Mouse (Mus musculus) limb, embryonic 14.5 days (tissue): Measurements from ENCODE around the gene Cops3. TPM values are rescaled to one million over a fixed set of nuclear protein-coding genes. Genes with fewer than 3 reads are reported as not detected.

Experiments
- ATAC-seq: fragments of 200-750 bp; cut with Nextera tagmentation; 2 replicates; pipeline ENCODE4 v1.8.0; 2017; ENCODE audit warnings: low read depth, moderate number of reproducible peaks, moderate TSS enrichment; ENCODE audit not compliant: low FRiP score
- DNase-seq: peaks from one replicate; pipeline ENCODE4 v3.0.0-alpha.2; 2015; ENCODE audit warnings: low spot score
- H3K27ac ChIP-seq: fragments of 300-500 bp; sonication (generic); replicated peaks from 2 replicates; pipeline ENCODE4 v1.5.1; 2014; ENCODE audit warnings: low read depth, mild to moderate bottlenecking, low read length, moderate library complexity, mixed read lengths
- H3K27me3 ChIP-seq: fragments of 300-500 bp; sonication (generic); 2 replicates; pipeline ENCODE4 v1.6.1; 2014; ENCODE audit warnings: low read length, mixed read lengths; ENCODE audit not compliant: control insufficient read depth, insufficient read depth
- H3K36me3 ChIP-seq: fragments of 300-500 bp; sonication (generic); 2 replicates; pipeline ENCODE4 v1.6.1; 2014; ENCODE audit warnings: mild to moderate bottlenecking, low read length, moderate library complexity, mixed read lengths; ENCODE audit not compliant: control insufficient read depth, insufficient read depth
- H3K4me1 ChIP-seq: fragments of 300-500 bp; sonication (generic); 2 replicates; pipeline ENCODE4 v1.6.1; 2014; ENCODE audit warnings: antibody characterized with exemption, low read length, mixed read lengths; ENCODE audit not compliant: control insufficient read depth, insufficient read depth
- H3K4me2 ChIP-seq: fragments of 300-500 bp; sonication (generic); replicated peaks from 2 replicates; pipeline ENCODE4 v1.6.1; 2014; ENCODE audit warnings: low read depth, mild to moderate bottlenecking, low read length, moderate library complexity; ENCODE audit not compliant: severe bottlenecking
- H3K4me3 ChIP-seq: fragments of 300-500 bp; sonication (generic); replicated peaks from 2 replicates; pipeline ENCODE4 v1.5.1; 2014; ENCODE audit warnings: low read length
- H3K9ac ChIP-seq: fragments of 300-500 bp; sonication (generic); 2 replicates; pipeline ENCODE4 v1.6.1; 2014; ENCODE audit warnings: mild to moderate bottlenecking, low read depth, low read length, moderate library complexity; ENCODE audit not compliant: severe bottlenecking
- H3K9me3 ChIP-seq: fragments of 300-500 bp; sonication (generic); 2 replicates; pipeline ENCODE4 v1.6.1; 2016; ENCODE audit warnings: low read length; ENCODE audit not compliant: control insufficient read depth
- POLR2A ChIP-seq: fragments of 200-500 bp; IDR thresholded peaks from 2 replicates; pipeline ENCODE4 v1.8.0; 2012; ENCODE audit warnings: inconsistent platforms, mild to moderate bottlenecking, moderate library complexity, borderline replicate concordance; ENCODE audit not compliant: insufficient read depth, insufficient read length; ENCODE audit errors: extremely low read depth
- WGBS: fragments of 180-500 bp; shearing (Covaris S2); extraction: QIAGEN DNeasy Blood & Tissue Kit; methylation state at CpG from one replicate; pipeline ENCODE4 v1.1.7; 2014; 5-methylcytosine and 5-hydroxymethylcytosine counted together
- polyA plus RNA-seq, 2 experiments: library from polyadenylated mRNA; depleted of rRNA in 1 of 2; stranded (reverse) in 1 of 2; unstranded in 1 of 2; fragments of >200 nt; fragmentation: Nextera tagmentation in 1 of 2; extraction: Ambion mirVana in 1 of 2; gene quantifications; 2 replicates each; pipeline versions ENCODE4 v1.2.1 to v1.2.3; 2012 to 2014

The Cops3 gene
- 70.6 and 84.2 TPM in 2 replicates for polyA plus RNA-seq (2012; rRNA removed)
- polyA plus RNA-seq (2014; fragmentation: Nextera tagmentation; extraction: Ambion mirVana), result 192 and 198 TPM in 2 replicates

- ATAC-seq, result peak; percentile 97
- 1% methylated on average over 31 of the region's 43 CpGs for WGBS
- Histone ChIP-seq H3K9me3 (no peaks in the 10 kb centered on the region), H3K27ac (peak within 1 kb of the TSS; percentile 96), H3K27me3 (no peaks in the 10 kb centered on the region), H3K4me2 (peak within 1 kb of the TSS; percentile 59), H3K4me1 (peaks cover 16% of the 10 kb centered on the region), H3K4me3 (peak within 1 kb of the TSS; percentile 90), H3K9ac (peak within 1 kb of the TSS; percentile 96), H3K36me3 (peaks cover 24% of the 10 kb centered on the region)
- TF ChIP-seq POLR2A, result peak; percentile 70; the same call in 1 of the 2 replicates
- peak; percentile 99 for DNase-seq
Measured at GRCm38 (mm10) chr11:59839459-59840126, at the start of gene Cops3. Gene Cops3 (minus strand): TSS chr11:59839838.

- H3K4me1 ChIP-seq, result no peaks in the 10 kb centered on the region
- no peaks in the 10 kb centered on the region for H3K36me3 ChIP-seq
- TF ChIP-seq POLR2A, result no peak
- no peak for DNase-seq
- H3K27ac ChIP-seq, result no peak overlapping the region
- no peak overlapping the region for H3K4me3 ChIP-seq
- no peaks in the 10 kb centered on the region for H3K27me3 ChIP-seq
- no peaks in the 10 kb centered on the region for H3K9me3 ChIP-seq
- no peak overlapping the region for H3K4me2 ChIP-seq
- no peak overlapping the region for H3K9ac ChIP-seq
- no peak for ATAC-seq
- WGBS, result 80% methylated on average over 5 of the region's 5 CpGs
Measured at GRCm38 (mm10) chr11:59888151-59888550, 48.5 kb upstream of the Cops3 start.

GRCm38 (mm10) chr11:59886952-59887351 lies 47.3 kb upstream of the Cops3 start:
- WGBS, result 76% methylated on average over 1 of the region's 1 CpGs
- Histone ChIP-seq H3K9ac (no peak overlapping the region), H3K36me3 (no peaks in the 10 kb centered on the region), H3K4me1 (no peaks in the 10 kb centered on the region), H3K4me3 (no peak overlapping the region), H3K9me3 (no peaks in the 10 kb centered on the region), H3K4me2 (no peak overlapping the region), H3K27me3 (no peaks in the 10 kb centered on the region), H3K27ac (no peak overlapping the region)
- no peak for TF ChIP-seq POLR2A
- DNase-seq (no peak), ATAC-seq (no peak)

- ATAC-seq (no peak), DNase-seq (peak; percentile 15)
- Histone ChIP-seq H3K9ac (0 out of 2 replicates have a peak overlapping the region, but pooled peaks have one; percentile 1), H3K27me3 (no peaks in the 10 kb centered on the region), H3K4me2 (no peak overlapping the region), H3K9me3 (no peaks in the 10 kb centered on the region), H3K36me3 (no peaks in the 10 kb centered on the region), H3K4me1 (no peaks in the 10 kb centered on the region), H3K4me3 (no peak overlapping the region), H3K27ac (no peak overlapping the region)
- WGBS, result 60% methylated on average over 17 of the region's 17 CpGs
- no peak for TF ChIP-seq POLR2A
Measured at GRCm38 (mm10) chr11:59885217-59885986, 45.8 kb upstream of the Cops3 start.

GRCm38 (mm10) chr11:59880031-59880430 lies 40.4 kb upstream of the Cops3 start:
- no peak for TF ChIP-seq POLR2A
- H3K9ac ChIP-seq, result no peak overlapping the region

More at GRCm38 (mm10) chr11:59880031-59880430, 40.4 kb upstream of the Cops3 start:
- H3K36me3 ChIP-seq, result peaks cover 21% of the 10 kb centered on the region
- DNase-seq (peak; percentile 94), ATAC-seq (peak; percentile 74)
- no peaks in the 10 kb centered on the region for H3K4me1 ChIP-seq
- H3K27ac ChIP-seq, result no peak overlapping the region
- no peak overlapping the region for H3K4me2 ChIP-seq
- WGBS, result 18% methylated on average over 2 of the region's 2 CpGs
- no peak overlapping the region for H3K4me3 ChIP-seq
- H3K27me3 ChIP-seq, result no peaks in the 10 kb centered on the region
- no peaks in the 10 kb centered on the region for H3K9me3 ChIP-seq
